Mouse (Mus musculus): ENCODE measurements around the gene Jade1. TPM values are rescaled to one million over a fixed set of nuclear protein-coding genes. Genes with fewer than 3 reads are reported as not detected.

Gene Jade1
- total RNA-seq, 1 experiment from 2014 or later = 56.5 TPM

DNA sequence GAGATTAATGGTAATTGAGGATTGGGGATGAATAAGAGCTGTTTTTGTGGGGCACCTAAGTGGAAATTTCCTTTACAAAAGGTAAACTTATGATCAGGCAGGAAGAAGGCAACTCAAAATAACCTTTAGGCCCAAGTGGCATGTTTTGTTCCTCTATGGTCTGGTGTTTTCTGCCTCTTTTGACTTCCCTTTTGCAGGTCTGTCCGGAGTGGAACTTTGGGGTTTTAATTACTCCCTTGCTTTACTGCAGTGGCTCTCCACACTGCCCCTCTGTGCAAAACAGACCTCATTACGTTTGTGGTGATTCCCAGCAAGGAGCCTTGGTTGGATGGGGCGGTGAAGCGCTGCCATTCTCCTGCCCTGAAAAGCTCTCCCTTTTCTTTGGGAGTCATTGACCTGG is 24.3 kb downstream of the Jade1 start:
- DNase-seq = no peak

DNA sequence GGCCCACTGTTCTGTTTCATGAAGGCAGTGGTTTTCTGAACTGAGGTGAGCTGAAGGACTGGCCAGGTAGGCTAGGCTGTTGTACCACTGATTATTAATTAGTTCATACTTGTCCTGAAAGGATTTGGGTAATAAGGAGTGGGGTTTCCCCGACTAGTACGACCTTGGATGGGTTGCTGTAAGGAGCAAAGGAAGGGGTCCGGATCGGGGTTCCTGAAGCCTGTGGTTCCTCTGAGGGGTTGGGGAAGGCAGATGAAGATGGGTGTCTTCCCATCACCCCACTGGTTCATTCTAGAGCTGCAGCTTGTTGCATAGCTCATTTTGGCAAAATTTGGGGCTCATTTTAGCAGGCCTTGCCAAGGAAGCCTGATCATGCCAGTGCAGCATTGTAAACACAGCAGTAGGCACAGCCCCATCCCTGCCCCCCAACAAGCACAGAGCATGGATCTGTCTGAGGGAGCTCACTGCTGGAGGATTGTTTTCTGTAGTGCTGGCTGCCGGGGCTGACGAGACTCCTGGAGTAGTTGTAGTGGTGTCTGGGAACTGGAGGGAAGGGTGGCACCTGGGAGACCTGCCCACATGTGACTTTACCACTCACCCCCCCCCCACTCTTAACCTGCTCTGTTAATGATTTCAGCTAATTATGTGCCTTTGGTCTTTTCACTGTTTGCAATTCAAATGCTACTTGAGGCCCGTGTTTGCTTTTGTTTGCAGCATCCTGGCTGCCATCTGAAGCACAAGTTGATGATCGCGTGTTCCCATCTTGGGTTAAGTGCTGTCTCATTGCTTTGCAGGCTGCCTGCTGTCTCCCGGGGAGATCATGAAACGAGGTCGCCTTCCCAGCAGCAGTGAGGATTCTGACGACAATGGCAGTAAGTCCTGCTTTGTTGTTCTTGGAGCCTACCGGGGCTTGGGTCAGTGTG is 25.1 kb downstream of the Jade1 start:
- no peak for DNase-seq

DNA sequence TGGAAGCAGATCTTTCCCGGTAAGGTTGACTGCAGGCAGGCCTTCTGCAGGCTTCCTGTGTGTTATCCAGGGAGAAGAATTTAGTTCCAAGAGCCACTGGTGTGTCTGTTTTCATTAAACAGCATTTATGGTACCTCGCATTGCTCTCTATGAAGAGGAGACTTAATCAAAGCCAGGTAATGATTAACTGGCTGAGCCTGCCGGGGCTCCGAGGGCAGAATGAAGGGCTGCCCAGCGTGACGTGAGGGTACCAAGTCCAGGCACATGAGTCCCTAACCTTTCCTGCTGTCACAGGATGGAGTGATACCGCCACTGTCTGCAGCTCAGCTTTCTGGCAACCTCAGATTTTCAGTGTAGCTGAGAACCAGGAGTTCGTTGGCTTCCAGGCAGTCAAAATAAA is 25.9 kb downstream of the Jade1 start:
- DNase-seq = no peak

DNA sequence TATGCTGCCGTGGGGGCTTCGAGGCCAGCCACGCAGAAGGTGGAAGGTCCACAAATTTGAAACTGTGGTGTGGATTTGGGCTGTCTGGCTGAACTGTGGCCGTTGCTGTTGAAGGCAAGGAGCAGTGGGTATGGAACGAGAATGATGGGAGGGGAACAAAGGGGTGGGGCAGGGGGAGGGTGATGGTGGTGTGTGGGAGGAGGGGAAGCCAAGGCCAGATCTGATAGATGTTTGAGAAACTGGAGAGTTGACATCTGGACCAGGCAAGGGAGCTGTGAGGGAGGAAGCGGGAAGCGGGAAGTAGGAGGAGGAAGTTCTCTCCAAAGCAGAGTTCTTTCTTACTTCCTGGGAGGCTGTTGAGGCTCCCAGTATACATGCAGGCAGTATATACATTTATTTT is 26.7 kb downstream of the Jade1 start:
- no peak for DNase-seq

DNA sequence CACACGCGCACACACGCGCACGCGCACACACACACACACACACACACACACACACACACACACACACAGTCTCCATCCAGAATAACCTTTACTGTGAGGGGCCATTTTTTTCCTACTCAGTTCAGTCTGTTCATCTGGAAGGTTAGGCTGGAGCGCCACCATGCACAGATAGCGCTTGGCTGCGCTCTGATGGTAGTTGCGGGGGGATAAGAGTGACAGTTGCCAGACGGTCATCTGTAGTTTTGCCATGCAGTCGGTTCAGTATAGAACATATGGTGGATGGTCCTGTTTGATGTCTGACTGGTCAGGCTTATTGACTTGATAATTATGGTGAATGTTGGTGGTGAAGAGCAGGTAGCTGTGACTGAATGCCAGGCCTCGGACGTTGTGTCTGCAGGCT is 27.6 kb downstream of the Jade1 start:
- DNase-seq = no peak

DNA sequence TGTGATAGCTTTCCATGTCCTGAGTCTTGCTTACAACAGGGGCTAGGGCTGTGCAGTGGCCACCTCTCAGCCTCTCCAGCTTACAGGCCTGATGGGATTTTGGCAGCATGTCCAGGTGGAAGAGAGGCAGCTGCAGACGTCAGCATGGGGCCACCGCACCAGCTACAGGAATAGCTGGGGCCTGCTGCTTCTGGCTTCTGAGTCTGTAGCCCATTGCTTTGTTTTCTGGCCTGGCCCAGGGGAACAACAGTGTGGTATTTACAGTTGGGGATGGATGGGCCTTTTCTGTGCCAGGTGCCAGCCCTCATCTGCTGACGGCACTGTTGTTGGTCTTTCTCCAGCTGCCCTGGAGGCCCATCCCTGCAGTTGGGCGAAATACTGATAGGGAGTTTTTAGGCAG is 28.1 kb downstream of the Jade1 start:
- DNase-seq = no peak

DNA sequence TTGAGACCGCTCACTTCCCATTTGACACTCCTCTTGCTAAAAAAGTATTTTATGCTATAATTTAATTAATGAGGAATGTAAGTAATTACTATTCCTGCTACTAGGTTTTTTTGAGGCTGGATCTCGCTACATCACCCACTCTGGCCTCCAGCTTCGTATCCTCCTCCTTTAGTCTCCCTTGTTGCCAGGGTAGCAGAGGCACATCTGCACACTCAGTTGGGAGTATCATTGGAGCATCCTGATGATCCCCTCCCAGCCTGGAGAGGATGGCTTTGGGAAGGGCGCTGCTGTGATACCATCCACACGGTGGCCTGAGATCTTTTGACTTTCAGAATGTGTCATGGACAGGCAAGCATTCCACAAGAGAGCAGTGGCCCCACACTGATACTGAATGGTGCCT is 30.0 kb downstream of the Jade1 start:
- DNase-seq = no peak

DNA sequence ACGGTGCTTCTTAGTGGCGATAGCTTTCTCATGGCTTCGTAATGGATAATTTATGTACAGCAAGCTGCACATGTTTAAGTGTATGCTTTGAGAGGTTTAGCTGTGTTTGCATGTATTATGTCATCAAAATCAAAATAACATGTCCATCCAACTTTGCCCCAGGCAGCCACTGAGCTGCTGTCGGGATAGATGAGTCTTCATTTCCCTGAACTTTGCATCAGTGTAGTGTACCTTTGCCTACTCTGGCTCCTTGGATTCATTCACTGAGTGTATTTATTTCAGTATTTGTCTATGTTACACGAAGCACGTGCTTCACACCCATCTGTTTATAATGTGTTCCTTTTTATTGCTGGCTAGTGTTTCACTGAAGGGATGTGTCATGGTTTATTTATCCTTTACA is 30.8 kb downstream of the Jade1 start:
- DNase-seq = no peak

DNA sequence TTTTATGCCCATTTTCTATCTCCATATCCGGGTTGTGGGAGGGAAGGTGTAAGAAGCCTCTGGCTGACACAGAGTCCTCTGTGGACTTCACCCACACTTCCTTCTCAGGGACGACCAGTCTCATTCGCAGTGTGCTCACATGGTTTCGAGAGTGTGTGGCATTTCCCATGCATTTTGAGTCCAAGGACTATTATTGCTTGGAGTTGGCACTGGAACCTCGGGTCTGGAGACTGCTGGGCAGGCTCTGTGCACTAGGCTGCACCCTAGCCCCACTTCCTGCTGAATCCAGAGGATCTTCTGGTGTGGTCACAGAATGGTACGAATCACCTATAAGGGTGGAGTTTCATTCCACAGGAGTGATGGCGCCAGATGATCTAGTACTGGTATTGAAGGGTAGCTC is 31.4 kb downstream of the Jade1 start:
- no peak for DNase-seq

DNA sequence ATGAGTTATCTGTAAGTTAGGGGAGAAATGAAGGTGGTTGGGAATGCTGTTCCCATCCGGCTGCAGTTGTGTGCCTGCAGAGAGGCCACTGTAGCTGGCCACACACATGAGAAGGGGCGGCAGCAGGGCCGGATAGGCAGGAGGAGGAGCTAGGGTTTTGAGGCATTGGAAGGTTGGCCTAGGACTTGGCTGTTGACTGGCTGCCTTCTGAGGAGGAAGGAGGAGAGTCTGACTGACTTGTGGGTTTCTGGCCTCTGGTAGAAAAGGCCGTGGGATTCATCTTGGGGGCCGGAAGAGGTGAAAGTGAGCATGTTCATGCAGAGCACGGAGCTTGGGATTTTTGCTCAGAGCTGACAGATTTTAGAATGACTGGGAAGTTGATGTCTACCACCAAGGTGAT is 32.1 kb downstream of the Jade1 start:
- no peak for DNase-seq

DNA sequence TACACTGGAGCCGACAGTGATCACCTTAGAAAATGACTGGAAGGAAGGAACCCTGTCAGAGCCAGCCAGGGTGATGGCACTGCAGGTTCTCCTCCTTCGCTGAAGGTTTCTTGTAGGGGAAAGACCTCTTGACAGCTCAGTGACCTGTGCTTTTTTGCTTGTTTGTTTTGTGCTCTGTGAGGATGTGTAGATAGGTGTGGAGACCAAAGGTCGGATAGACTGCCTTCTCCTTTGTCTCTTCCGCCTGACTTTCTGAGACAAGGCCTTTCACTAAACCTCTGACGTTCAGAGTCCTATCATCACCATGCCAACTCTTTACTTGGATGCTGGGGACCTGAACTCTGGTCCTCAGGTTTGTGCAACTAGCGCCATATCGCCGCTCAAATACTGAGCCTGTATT is 33.0 kb downstream of the Jade1 start:
- DNase-seq = no peak

DNA sequence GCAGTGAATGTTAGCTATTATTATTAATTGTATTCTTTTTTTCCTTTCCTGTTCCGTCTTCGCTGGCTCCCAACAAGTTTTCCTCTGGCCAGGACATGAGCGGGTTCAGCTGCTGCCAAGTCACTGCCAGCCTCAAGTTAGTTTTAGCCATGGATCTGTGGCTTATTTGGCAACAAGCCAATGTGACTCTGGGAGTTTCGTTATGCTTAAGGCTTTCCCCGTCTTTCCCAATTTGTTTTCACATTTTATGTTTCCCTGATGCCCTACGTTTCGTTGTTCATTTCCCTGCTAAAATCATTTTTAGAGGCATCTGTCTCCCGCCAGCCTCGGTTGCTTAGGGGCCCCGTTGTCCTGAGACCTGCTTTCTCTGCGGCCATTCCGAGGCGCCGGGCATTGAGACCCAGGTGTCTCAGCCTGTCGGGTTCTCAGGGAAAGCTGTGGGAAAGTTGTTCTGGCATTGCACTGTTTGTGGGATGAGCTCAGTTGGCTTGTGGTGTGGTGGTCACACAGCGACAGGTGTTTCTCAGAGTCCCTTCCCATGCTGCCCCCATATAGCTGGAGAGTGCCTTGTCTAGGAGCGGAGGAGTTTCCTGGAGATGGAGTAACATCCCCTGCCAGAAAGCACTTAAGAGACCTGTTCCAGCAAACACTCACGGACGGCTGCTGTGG is 33.8 kb downstream of the Jade1 start:
- DNase-seq = no peak

DNA sequence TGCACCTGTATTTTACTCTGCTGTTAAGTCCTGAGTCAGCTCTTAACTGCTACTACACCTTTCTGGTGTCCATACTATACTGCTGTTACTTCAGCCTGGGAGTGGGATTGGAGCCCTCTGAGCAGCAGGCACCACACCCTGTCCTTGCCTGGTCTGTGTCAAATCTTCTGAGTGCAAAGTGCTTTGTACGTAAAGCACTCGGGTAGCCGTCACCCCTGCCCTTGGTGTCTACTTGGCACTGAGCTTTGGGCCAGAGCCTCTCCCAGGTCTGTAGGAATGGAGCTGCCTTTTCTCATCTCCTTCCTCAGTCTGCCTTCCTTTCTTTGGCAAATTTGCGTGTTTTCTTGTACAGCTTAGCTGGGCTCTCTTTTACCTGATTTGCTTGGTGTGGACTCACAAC is 34.5 kb downstream of the Jade1 start:
- no peak for DNase-seq

DNA sequence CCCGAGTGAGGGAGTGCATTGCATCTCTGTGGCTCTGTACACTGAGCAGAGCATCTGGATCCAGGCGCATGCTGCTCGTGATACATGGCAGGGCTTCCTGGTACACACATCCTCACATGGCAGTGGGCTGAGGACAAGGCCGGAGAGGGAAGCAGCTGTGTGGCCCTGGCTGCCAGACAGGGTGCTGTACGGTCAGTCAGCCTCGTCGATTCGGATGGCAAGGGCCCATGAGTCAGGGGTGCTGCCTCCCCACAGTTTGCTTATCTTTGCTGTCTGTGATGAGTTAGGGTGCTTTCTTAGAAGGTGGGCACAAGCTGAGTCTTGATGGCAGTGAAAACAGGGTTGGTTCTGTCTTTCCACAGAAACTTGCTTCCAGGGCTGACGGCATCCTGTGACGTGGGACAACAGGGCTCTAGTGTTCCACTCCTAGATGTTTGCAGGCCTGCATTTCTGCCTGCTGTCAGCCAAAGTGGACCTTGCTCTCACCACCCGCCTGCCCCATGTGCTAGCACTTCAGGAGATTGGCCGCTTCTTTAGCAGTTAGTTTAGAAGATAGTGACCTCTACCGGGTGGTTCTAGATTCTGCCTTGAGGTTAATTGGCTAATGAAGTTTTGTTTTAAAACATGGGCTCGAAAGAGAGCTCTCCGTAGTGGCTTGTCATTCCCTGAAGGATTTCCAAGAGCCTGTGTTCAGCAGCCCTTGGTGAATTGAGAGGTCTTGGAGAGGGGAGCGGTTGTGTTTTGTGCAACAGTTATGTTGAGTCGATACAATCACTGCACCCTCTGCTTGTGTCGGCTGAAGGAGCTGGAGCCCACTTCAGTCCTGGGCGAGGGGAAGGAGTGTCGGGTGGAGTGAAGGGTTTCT is 35.4 kb downstream of the Jade1 start:
- DNase-seq = no peak

DNA sequence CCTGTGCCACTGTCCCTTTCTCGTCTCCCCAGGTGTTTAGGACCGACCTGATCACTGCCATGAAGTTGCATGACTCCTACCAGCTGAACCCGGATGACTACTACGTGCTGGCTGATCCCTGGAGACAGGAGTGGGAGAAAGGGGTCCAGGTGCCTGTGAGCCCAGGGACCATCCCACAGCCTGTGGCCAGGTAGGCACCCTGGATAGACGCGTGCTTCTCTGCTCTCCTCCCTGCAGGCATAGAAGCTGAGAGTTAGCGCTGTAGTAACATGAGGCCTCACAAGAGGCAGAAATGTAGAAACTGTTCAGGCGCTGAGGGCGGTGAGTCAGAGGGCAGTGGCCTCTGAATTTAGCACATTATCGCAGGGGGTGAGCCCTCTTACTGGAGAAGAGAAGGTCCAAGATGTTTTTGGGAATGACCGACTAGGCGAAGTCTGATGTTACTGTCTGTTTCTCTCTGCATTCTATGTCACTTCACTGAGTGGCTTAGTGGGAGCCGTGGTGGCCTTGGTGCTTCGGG is 36.2 kb downstream of the Jade1 start:
- peak; percentile 32 for DNase-seq

DNA sequence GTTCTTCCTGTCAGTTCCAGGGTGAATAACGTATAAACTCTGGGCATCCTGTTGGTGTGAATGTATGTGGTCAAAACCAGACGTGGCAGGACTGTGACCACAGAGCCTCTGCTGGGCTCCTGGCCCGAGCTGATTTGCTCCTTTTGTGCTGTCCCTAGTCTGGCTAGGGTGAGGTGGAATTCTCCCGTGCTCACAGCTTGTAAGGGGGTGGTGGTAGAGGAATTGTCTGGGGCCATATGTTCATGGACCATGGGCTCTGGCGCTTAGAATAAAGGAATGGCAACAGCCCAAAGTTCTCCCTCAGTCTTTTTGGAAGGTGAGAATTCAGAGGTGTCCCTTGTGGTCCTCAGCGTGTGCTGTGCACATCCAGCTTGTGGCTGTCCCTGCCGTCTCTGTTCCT is 37.3 kb downstream of the Jade1 start:
- DNase-seq = no peak

DNA sequence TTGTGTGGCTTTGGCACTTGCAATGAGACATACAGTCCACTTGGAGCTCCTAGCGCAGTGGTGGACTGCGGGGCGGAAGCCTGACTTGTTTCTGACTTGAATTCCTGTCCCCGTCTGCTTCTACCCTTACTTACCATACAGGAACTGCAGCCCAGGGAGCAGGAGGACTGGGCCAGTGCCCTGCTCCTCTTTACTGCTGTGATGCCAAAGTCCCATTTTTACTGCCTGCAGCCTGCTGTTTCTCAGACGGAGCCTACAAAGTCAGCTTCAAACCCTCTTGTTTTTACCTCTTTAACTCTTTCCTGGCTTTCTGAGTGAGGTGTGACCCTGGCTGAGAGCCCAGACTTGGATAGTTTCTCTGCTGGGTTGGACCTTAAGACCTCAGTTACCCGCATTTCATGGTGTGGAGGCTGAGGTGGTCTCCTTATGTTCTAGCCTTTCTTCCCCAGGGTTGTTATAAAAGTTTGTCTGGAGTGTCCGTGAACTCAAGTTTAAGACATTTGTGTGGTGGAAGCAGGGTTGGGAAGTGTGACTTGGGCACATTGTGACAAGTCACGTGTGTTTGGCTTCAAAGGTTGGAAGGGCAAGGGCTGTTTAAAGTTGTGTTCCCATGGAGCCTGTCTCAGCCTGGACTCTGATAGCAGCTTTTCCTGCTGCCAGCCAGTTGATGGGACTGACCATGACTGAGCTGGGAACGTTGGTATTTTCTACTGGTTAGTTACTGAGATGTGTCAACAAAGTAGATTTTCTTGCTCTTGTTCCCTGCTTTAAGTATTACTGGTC is 38.8 kb downstream of the Jade1 start:
- DNase-seq = no peak

DNA sequence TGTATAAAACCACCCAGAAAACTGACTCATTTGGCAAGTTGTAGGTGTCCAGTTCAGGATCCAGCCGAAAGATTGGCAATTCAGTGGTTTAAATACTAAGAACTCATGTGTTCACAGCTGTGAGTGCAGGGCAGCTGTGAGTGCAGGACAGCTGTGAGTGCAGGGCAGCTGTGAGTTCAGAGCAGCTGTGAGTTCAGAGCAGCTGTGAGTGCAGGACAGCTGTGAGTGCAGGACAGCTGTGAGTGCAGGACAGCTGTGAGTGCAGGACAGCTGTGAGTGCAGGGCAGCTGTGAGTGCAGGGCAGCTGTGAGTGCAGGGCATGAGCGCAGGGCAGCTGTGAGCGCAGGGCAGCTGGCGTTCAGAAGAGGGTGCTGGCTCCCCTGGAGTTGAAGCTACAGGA is 39.5 kb downstream of the Jade1 start:
- DNase-seq = no peak

DNA sequence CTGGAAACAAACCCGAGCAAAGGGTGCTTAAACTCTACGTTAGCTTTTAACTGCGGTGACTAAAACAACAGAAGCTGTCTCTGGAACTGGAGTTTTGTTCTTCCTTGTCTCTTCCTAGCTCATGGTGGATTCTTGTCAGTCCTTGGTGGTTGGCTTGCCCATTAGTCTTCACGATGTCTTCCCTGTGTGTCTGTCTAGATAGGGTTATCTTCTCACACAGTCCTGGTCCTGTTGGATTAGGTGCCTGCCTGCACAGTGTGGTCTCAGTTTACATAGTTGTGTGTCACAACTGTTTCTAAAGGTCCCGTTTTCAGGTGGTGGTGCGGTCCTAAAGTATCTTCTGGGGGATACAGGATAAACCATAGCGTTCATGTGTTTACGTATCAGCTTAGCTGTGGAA is 41.5 kb downstream of the Jade1 start:
- DNase-seq = no peak

DNA sequence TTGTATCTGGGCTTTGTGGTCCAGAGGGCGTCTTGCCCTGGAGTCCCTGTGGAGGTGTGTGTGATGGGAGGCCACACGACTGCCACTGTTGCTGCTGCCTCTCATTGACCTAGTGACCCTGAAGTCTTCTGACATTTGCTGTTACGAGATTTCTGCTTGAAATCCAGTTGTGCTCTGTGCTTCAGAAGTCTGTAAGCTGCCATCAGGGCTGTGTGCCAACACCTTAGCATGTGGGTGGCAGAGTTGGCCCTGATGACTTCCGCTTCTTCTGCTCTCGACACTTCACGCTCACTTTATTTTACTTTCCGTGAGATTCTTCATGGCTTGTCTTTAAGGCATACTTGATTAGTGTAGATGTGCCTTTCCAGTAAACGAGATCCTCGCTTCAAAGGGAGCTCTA is 42.9 kb downstream of the Jade1 start:
- peak; percentile 37 for DNase-seq

DNA sequence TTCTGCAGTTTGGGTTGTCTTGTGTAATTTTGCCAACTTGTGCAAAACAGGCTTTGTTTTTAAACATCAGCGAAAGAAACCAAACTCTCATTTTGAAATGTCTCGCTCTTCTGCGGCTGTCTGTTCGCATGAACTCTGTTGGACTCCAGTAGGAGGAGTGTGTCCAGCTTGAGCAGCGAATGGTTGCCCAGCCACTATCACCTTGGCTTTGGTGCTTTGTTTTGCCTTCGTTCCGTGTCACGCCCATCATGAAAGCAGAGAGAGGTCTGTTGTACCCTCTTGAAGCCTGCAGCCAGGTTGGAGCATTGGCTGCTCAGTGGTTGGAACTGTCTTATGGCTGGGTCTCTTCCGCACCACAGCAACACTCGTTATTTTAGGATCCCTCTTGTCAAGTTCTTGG is 43.7 kb downstream of the Jade1 start:
- no peak for DNase-seq

All from adrenal gland, postnatal 25 days (tissue).